Mouse (Mus musculus): Measurements from ENCODE around the gene Tex21. TPM values are rescaled to one million over a fixed set of nuclear protein-coding genes. Genes with fewer than 3 reads are reported as not detected.

The Tex21 gene
- polyA plus RNA-seq, 1 experiment from 2014 or later: not detected

- 57% methylated on average over 5 of the region's 5 CpGs for WGBS
- no peak for DNase-seq (ENCODE audit: low spot score)
- Histone ChIP-seq H3K36me3 (ENCODE audit: control insufficient read depth, insufficient read depth, low read length) (no peaks in the 10 kb centered on the region), H3K9ac (ENCODE audit: low read length) (no peak overlapping the region), H3K4me3 (ENCODE audit: low read depth, low read length) (no peak overlapping the region), H3K9me3 (ENCODE audit: control insufficient read depth, low read length) (no peaks in the 10 kb centered on the region), H3K27me3 (ENCODE audit: control insufficient read depth, insufficient read depth, low read length) (no peaks in the 10 kb centered on the region), H3K27ac (replicated peaks) (no peak overlapping the region), H3K4me2 (replicated peaks; ENCODE audit: low read depth) (no peak overlapping the region), H3K4me1 (replicated peaks; ENCODE audit: control insufficient read depth, insufficient read depth) (no peaks in the 10 kb centered on the region)
- TF ChIP-seq EP300 (optimal IDR thresholded peaks at IDR 0.05): no peak
- no peak for TF ChIP-seq CTCF (IDR thresholded peaks at IDR 0.05; ENCODE audit: low read depth)
- no peak for ATAC-seq (ENCODE audit: low FRiP score, low TSS enrichment)
These were observed 4.7 kb downstream of the Tex21 start for GRCm38 (mm10) chr12:76241833-76242232.

- H3K36me3 ChIP-seq (ENCODE audit: control insufficient read depth, insufficient read depth, low read length): no peaks in the 10 kb centered on the region
- 81% methylated on average over 3 of the region's 3 CpGs for WGBS
- no peak overlapping the region for H3K27ac ChIP-seq (replicated peaks)
- ATAC-seq (ENCODE audit: low FRiP score, low TSS enrichment) (no peak), DNase-seq (ENCODE audit: low spot score) (no peak)
- H3K4me2 ChIP-seq (replicated peaks; ENCODE audit: low read depth): no peak overlapping the region
- no peak overlapping the region for H3K4me3 ChIP-seq (ENCODE audit: low read depth, low read length)
- no peak for TF ChIP-seq EP300 (optimal IDR thresholded peaks at IDR 0.05)
- TF ChIP-seq CTCF (IDR thresholded peaks at IDR 0.05; ENCODE audit: low read depth): no peak
- no peaks in the 10 kb centered on the region for H3K9me3 ChIP-seq (ENCODE audit: control insufficient read depth, low read length)
- H3K27me3 ChIP-seq (ENCODE audit: control insufficient read depth, insufficient read depth, low read length): no peaks in the 10 kb centered on the region
- no peak overlapping the region for H3K9ac ChIP-seq (ENCODE audit: low read length)
- no peaks in the 10 kb centered on the region for H3K4me1 ChIP-seq (replicated peaks; ENCODE audit: control insufficient read depth, insufficient read depth)
These were observed 5.5 kb downstream of the Tex21 start for GRCm38 (mm10) chr12:76241084-76241483.

- ATAC-seq (ENCODE audit: low FRiP score, low TSS enrichment): no peak
- DNase-seq (ENCODE audit: low spot score): no peak
- Histone ChIP-seq H3K9me3 (ENCODE audit: control insufficient read depth, low read length) (no peaks in the 10 kb centered on the region), H3K9ac (ENCODE audit: low read length) (no peak overlapping the region), H3K4me1 (replicated peaks; ENCODE audit: control insufficient read depth, insufficient read depth) (no peaks in the 10 kb centered on the region), H3K36me3 (ENCODE audit: control insufficient read depth, insufficient read depth, low read length) (no peaks in the 10 kb centered on the region), H3K27me3 (ENCODE audit: control insufficient read depth, insufficient read depth, low read length) (no peaks in the 10 kb centered on the region), H3K4me2 (replicated peaks; ENCODE audit: low read depth) (no peak overlapping the region), H3K4me3 (ENCODE audit: low read depth, low read length) (no peak overlapping the region), H3K27ac (replicated peaks) (no peak overlapping the region)
- TF ChIP-seq CTCF (IDR thresholded peaks at IDR 0.05; ENCODE audit: low read depth): no peak
- no peak for TF ChIP-seq EP300 (optimal IDR thresholded peaks at IDR 0.05)
- WGBS: 89% methylated on average over 3 of the region's 3 CpGs
These were observed 5.9 kb downstream of the Tex21 start for GRCm38 (mm10) chr12:76240670-76241069.

GRCm38 (mm10) chr12:76239839-76240571, 6.5 kb downstream of the Tex21 start:
- Histone ChIP-seq H3K27me3 (ENCODE audit: control insufficient read depth, insufficient read depth, low read length) (no peaks in the 10 kb centered on the region), H3K9me3 (ENCODE audit: control insufficient read depth, low read length) (no peaks in the 10 kb centered on the region), H3K4me2 (replicated peaks; ENCODE audit: low read depth) (no peak overlapping the region), H3K27ac (replicated peaks) (no peak overlapping the region), H3K36me3 (ENCODE audit: control insufficient read depth, insufficient read depth, low read length) (no peaks in the 10 kb centered on the region), H3K4me1 (replicated peaks; ENCODE audit: control insufficient read depth, insufficient read depth) (no peaks in the 10 kb centered on the region), H3K4me3 (ENCODE audit: low read depth, low read length) (no peak overlapping the region), H3K9ac (ENCODE audit: low read length) (no peak overlapping the region)
- DNase-seq (ENCODE audit: low spot score) (no peak), ATAC-seq (ENCODE audit: low FRiP score, low TSS enrichment) (no peak)
- TF ChIP-seq CTCF (IDR thresholded peaks at IDR 0.05; ENCODE audit: low read depth) (no peak), EP300 (optimal IDR thresholded peaks at IDR 0.05) (no peak)
- 65% methylated on average over 7 of the region's 7 CpGs for WGBS

GRCm38 (mm10) chr12:76239145-76239838, 7.3 kb downstream of the Tex21 start:
- H3K4me2 ChIP-seq (replicated peaks; ENCODE audit: low read depth): no peak overlapping the region
- ATAC-seq (ENCODE audit: low FRiP score, low TSS enrichment) (no peak), DNase-seq (ENCODE audit: low spot score) (no peak)
- 65% methylated on average over 10 of the region's 10 CpGs for WGBS
- H3K9me3 ChIP-seq (ENCODE audit: control insufficient read depth, low read length): no peaks in the 10 kb centered on the region
- no peak overlapping the region for H3K27ac ChIP-seq (replicated peaks)
- no peaks in the 10 kb centered on the region for H3K36me3 ChIP-seq (ENCODE audit: control insufficient read depth, insufficient read depth, low read length)
- H3K4me3 ChIP-seq (ENCODE audit: low read depth, low read length): no peak overlapping the region
- H3K27me3 ChIP-seq (ENCODE audit: control insufficient read depth, insufficient read depth, low read length): no peaks in the 10 kb centered on the region
- H3K4me1 ChIP-seq (replicated peaks; ENCODE audit: control insufficient read depth, insufficient read depth): no peaks in the 10 kb centered on the region
- H3K9ac ChIP-seq (ENCODE audit: low read length): no peak overlapping the region
- TF ChIP-seq EP300 (optimal IDR thresholded peaks at IDR 0.05) (no peak), CTCF (IDR thresholded peaks at IDR 0.05; ENCODE audit: low read depth) (no peak)

- Histone ChIP-seq H3K4me3 (ENCODE audit: low read depth, low read length) (no peak overlapping the region), H3K9ac (ENCODE audit: low read length) (no peak overlapping the region), H3K9me3 (ENCODE audit: control insufficient read depth, low read length) (no peaks in the 10 kb centered on the region), H3K4me2 (replicated peaks; ENCODE audit: low read depth) (no peak overlapping the region), H3K4me1 (replicated peaks; ENCODE audit: control insufficient read depth, insufficient read depth) (no peaks in the 10 kb centered on the region), H3K27ac (replicated peaks) (no peak overlapping the region), H3K36me3 (ENCODE audit: control insufficient read depth, insufficient read depth, low read length) (no peaks in the 10 kb centered on the region), H3K27me3 (ENCODE audit: control insufficient read depth, insufficient read depth, low read length) (no peaks in the 10 kb centered on the region)
- ATAC-seq (ENCODE audit: low FRiP score, low TSS enrichment): no peak
- 77% methylated on average over 6 of the region's 6 CpGs for WGBS
- no peak for DNase-seq (ENCODE audit: low spot score)
- no peak for TF ChIP-seq EP300 (optimal IDR thresholded peaks at IDR 0.05)
- no peak for TF ChIP-seq CTCF (IDR thresholded peaks at IDR 0.05; ENCODE audit: low read depth)
These were observed 11.3 kb downstream of the Tex21 start for GRCm38 (mm10) chr12:76235253-76235652.
